Mouse (Mus musculus) monocyte, adult 5-6 weeks (primary cell): ENCODE measurements around the gene Tmeff2. TPM values are rescaled to one million over a fixed set of nuclear protein-coding genes. Genes with fewer than 3 reads are reported as not detected.
"Not testable (repeated sequence)": the region's sequence is repeated elsewhere in the genome, so short reads cannot be mapped to it uniquely, and the experiment has no call there.

Source experiments
- ATAC-seq: fragments of 153-309, 156-312 bp; replicated peaks from 2 replicates; pipeline ENCODE4 v1.8.0; 2017; ENCODE audit warnings: mild to moderate bottlenecking; ENCODE audit not compliant: low TSS enrichment, insufficient number of reproducible peaks, severe bottlenecking, poor library complexity, low FRiP score
- total RNA-seq: library from RNA; stranded (forward); fragments of 200-1000, 200-491, 200-594 nt; gene quantifications from 3 replicates; pipeline ENCODE4 v1.2.3, GENCODE M21; 2017

Tmeff2 gene
- not detected in 3 replicates for total RNA-seq

DNA sequence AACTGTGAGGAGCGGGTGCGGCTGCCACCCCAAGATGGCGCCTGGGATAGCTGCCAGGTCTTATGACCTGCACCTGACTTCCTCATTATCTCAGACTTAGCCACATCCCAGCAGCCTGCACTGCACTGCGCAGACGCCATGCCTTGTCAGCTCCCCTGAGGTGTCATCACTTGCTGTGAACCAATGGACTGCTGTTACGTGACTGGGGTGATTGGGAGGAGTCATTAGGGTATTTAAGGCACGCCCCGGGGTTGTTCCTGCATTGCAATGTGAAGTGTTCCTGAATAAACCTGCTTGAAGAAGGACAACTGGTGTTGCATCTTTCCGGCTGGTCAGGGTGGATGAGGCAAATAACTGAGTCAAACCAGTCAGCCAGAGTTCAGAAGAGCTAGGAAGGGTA is at the start of gene Tmeff2:
Tmeff2 (plus strand) TSS at position 262 of the 400 bp plus-strand sequence.
- not testable (repeated sequence) for ATAC-seq

DNA sequence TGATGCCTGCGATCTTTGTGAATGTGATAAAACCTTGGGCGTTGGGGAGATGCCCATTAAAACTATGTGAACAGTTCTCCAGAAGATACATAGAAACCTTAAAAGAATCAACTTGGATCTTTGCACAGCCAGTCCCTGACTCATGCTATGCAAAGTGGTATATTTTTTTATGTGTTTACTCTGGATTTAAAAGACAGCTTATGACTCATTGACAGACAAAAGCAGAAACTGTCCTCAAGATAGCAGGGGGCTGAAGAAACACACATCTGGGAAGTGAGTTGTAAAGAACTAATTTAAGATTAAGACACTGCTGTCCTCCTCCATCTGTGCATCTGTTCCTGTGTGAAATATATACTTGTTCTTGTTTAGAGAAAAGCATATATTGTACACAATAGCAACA is 38.9 kb upstream of the Tmeff2 start:
- no peak for ATAC-seq

DNA sequence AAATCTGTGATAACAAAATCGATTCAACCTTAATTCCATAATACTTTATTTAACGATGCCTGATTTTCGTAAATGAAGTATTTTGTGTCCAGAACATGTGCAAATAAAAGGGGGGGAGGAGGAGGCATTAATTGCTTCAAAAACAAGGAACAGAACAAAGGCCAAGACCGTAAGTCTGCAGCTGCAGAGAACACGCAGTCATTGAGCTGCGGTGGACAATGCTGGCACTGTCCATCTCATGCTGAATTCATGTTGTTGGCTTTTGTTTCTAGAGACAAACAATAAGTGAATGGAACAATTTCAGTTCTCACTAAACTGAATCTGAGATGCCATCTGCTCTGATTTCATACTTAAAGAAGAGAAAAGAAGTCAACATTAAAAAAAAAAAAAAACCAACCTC is 2.8 kb upstream of the Tmeff2 start:
- no peak for ATAC-seq

DNA sequence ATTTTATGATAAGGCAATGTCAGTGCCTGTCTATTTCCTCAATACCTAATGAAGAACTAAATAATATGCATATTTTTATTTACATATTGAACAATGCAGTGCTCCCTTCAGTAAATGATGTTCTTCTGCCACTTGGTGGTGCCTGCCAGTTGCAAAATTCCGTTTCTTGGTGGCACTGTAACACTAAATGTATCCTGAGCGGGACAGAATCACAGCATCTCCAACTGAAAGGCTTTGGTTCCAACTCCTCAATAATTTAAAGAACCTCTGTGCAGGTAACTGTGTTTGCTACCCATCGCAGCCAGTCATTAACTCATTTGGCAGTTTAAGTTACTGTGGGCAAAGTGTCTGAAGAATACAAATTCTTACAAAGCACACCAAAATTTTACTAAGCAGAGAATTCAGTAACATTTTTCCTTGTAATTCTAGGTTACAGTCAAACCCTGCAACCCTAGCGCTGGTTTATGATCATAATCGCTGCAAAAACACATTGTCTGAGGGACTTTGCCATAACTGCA is 24.4 kb downstream of the Tmeff2 start:
- ATAC-seq: no peak

DNA sequence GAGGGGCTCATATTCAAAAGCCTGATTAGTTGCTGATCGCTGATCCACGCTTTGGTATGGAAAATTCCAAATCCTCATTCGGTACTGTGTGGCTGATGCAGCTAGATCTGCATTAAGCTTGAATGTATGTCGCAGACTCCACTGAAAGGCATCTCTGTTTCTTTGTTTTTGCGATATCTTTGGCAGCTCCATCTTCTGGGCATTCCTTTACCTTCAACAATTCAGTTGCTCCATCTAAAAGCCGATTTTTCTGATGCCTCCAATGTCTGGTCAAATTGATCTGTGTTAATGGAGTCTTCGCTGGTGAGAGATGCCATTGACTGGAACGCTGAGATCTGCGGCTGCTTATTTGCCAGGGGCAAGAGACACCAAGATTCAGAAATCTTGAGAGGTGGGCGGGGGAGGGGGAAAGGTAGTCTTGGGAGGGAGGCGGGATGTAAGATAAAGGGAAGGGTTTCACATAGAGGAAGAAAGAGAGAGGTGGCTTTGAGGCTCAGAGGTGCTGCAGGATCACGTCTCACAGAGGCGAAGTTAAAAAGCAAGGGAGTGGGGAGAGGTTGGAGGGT is 25.0 kb downstream of the Tmeff2 start:
- ATAC-seq: no peak

DNA sequence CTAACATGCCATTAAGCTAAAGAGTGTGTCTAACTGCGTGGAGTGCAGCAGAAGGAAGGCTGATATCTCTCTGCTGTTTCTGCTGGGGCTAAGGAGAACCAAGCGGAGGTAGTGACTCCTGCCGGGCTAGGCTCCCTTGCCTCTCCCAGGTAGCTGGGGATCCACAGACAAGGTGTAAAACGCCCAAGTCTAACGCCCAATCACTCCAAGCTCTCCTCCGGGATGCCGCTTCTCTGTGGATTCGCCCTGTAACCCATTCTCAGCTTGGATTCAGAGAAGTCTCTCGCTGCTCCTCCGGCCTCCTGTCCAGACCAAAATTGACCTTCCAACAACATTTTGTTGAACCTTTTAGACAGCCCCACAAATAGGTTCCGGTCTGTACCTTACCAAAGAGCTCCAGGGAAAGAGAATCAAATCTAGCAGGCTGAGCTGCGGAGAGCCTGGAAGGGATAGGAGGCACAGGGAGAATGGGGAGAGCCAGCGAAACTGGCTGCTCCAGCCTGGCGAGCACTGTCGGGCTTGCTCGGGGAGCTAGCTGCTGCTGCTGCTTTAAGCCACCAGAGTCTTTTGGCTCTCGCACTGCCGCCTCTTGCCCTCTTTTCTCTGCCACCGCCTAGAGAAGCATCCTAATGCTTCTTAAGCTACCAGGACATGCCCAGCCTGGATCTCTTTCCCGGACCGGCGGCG is 26.1 kb downstream of the Tmeff2 start:
- ATAC-seq: no peak

DNA sequence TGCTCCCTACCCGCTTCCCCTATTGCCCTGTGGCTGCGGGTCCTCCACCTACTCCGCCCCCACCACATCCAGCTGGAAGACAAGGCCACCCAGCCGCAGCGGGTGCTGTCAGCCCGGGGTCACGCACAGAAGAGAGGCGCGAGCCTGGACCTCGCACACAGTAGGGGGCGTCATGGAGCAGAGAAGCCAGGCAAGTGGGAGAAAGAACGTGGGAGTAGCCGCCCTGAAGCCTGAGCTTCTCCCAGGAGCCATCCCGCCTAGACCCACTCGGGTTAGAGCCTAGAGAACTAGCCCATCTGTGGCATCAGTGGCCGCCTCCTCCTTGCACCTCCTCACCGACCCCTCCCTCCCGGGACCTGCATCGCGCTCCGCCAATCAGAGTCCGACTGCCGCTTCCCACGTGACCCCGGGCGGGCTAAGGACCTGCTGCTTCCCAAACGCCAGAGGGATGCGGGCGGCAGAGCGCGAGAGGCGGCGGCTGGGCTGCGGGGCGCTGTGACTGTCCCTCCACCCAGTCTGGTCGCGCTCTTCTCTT is 26.7 kb downstream of the Tmeff2 start:
- no peak for ATAC-seq

DNA sequence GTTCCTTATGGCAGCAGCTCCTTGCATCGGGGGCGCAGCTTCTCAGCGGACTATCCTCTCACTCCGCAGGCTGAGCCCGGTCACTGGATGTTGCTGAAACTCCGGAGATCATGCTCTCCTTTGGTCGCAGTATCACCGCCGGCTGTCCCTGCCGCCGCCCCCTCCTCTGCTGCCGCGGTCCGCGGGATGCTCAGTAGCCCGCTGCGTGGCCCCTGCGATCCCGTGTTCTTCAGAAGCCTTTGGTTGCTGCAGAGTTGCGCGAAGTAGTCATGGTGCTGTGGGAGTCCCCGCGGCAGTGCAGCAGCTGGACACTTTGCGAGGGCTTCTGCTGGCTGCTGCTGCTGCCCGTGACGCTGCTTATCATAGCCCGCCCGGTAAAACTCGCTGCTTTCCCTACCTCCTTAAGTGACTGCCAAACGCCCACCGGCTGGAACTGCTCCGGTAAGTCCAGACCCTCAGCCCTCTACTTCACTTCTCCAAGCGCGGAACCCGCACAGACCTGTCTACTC is 27.3 kb downstream of the Tmeff2 start:
- no peak for ATAC-seq

DNA sequence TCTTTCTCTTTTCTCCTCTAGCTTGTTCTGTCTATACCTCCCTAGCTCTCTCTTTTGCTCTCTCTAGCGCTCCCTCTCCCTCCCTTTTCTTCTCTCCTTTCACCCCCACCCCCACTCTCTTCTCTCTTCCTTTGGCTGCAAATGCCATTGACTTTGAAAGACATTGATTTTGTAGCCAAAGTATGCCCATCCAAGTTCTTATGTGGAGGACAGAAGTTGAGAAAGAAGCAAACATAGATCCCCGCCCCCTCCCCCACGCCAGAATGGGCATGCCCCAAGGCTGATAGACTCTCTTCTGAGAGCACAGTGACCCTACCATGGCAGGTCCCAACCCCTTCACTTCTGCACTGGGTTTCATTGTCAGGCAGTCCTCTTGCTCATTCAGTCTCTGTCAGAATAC is 28.3 kb downstream of the Tmeff2 start:
- ATAC-seq: no peak

DNA sequence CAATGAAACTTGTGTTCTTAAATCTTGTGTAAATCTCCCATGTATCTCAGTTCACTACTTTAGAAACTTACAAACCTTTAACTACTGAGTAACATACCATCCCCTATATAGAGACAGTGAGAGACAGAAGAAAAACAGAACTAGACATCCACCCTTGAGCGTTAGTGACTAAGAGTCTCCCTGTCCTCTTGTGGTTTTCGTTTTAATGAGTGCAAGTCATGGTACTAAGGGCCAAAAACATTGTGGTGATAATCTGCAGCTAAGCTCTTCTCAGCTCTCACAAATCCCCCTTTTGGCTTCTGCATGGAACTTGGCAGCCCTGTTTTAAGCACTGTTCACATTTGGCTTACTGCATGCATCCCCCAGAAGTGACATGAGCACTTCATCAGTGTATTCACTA is 34.6 kb downstream of the Tmeff2 start:
- ATAC-seq: no peak

DNA sequence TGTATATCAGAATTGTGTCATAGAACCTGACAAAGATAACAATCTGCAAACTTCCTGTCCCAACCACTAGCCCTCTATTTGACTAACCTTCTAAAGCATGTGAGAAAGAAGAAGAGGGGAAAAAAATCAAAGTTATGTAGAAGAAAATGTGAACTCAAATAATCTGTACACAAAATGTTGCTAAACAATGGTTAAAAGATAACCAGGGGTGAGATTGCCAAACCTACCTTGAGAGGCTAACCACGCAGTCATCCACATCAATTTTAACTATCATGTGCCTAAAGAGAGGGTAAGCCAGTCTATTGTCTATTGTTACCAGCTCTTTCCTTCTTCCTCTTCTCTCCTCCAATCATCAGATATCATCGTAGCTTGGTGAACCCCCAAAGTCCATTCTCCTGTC is 35.0 kb downstream of the Tmeff2 start:
- no peak for ATAC-seq

DNA sequence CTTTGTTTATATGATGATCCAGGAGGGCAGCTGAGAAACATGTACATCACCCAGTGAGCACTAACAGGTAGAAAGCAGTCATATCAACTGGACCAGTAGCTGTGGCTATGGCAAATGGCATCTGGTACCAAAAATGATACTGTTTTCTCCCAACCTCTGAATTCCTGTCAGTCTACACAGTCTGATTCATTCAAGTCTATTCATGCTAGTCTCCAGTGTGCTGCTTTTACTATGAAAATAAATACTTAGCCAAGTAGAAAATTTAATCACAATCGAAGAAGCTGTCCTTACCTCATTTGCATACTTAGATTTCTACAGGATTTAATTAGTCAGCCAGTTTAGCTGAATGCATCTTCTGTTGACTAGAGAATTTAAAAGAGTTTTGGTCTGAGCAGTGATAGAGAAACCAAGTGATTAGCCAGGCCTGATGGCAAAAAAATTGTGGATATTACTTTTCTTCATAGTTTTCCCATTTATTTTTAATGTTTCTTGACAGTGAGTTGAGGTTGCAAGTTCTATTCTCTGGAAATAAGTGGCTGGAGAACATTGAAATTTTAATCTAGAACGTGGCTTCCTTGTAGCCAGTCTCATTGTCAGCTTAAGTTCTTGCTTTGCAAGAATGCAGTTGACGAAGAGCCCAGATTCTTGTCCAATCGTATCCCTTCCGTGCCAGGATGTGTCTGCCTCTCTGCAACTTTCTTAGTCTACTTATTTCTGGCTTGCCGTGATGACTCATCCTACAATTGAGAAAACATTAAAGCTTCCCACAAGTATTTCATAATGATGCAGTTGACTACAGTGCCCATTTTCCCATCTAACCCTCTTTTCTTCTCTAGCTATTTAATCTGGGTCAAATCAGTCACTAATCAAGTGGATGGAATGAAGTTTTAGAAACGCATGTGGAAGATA is 39.9 kb downstream of the Tmeff2 start:
- no peak for ATAC-seq

DNA sequence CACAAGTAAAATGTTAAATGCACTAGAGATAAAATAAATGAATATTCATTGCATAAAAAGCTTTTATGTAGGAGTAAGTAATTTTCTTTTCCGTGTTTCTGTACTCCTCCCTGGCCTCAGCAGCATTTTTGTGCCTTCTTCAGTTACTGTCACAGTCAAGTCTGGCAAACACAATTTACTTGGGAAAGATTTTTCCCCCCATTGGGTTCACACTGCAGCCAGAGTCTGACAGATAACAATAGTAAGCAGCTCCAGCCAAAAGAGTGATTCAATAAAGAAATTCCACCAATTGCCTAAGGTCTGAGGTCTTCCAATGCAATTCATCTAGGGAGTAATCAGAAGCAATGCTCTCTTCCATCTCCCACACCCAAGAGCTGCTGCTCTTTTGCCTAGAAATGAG is 48.1 kb downstream of the Tmeff2 start:
- no peak for ATAC-seq

DNA sequence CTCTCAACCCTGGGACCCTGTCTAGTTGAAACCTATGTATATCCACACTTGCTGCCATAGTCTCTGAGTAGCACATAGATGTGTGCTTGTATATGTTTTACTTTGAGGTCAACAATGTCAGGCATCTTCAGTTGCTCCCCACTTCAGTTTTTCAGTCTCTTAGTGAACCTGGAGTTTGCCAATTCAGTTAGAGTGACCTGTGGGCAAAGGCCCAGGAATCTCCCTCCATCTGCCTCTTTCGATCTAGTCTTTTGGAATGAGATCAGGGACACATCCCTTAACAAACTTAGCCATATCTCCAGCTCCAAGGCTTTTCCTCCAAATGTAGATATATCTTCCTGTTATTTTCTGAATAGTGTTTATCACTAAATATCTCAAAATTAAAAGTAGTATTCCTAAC is 58.4 kb downstream of the Tmeff2 start:
- no peak for ATAC-seq

DNA sequence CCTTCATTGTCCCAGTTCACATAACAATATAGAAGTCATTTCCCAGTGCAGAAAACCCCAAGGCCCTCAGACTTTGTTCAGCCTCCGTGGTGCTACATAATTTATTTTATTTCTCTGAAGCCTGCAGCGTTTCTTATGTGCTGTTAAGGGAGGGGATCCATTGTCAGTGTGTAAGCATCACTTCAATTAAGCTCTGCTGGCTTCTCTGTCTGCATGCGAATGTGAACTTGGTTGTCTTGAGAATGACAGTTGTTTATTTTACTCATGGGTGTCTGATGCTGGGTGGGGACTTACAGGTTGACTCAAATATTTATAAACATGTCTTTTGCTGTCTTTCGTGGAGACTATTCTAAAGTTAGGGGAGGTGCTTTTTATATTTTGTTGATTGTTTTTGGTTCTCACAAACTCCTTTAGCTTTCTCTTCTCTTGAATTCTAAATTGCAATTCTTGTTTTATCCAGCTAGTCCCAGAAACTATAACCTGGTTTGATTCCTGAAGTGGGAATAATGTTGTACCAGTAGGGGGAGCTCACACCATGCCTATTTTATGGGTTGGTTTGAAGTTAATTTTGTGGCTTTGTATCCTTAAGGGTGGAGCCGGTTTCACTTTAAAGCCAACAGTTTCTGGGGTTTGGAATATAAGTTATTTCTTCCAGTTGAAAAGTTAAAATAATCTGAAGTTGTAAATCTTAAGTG is 61.7 kb downstream of the Tmeff2 start:
- no peak for ATAC-seq

DNA sequence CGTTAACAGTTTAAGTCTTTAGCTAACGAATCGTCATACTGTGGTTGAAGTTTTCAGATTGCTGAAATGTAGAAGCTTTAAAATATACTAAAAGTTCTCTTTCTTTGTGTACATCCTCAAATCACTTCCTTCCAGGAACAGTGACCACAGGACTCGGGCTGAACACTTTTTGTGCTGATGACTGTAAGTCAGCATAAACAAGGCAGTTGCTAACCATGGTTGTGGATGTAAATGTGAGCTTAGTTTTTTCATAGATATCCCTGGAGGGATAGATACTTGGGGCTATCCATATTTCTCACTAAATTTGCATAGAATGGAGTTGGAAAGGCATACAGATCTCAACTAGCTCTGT is 62.2 kb downstream of the Tmeff2 start:
- ATAC-seq: no peak

DNA sequence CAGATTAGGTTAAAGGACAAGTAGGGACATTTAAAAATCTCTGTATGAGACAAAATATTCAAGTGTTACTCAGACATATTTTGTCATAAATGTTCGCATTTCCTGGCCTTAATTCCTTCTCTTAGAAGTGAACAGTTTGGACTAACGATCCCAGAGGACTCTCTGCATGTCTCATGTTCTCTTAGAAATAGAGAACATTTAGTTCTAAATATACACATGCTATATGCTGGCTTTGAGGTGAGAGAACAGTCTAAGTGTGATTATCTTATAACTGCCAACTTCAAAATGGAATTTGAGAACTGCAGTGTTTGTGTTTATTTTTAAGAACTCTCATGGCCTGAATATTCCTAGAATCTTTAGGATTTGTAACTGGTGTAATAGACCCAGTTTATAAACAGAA is 69.2 kb downstream of the Tmeff2 start:
- no peak for ATAC-seq

DNA sequence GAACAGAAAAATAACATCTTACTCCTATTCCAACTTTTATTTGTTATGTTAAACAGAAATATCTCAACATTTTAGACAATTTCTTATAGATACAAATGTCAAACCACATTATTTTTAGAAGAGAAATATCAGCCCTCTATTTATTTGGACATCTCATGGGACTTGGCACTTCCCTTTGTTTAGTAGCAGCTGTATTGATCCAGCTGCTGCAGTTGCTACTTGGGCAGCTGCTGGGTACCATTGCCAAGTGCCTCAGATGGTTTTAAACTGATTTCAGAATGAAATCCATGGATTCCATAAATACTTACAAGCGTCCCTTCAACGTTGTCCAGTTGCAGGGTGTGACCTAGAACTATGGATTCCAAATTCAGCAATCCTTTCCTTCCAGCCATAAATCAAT is 70.4 kb downstream of the Tmeff2 start:
- no peak for ATAC-seq
